Mouse (Mus musculus) olfactory bulb, adult 2 months (tissue): ENCODE measurements around the gene Utp14a. TPM values are rescaled to one million over a fixed set of nuclear protein-coding genes. Genes with fewer than 3 reads are reported as not detected.

ENCODE experiments used
- H3K27ac ChIP-seq: fragments of 200-500 bp; 2 replicates; pipeline ENCODE4 v1.5.1; 2012; ENCODE audit warnings: low read depth, low read length; ENCODE audit not compliant: insufficient read depth
- H3K4me1 ChIP-seq: fragments of 200-500 bp; 2 replicates; pipeline ENCODE4 v1.6.1; 2012; ENCODE audit warnings: low read length; ENCODE audit not compliant: control insufficient read depth, insufficient read depth
- H3K4me3 ChIP-seq: fragments of 200-500 bp; 2 replicates; pipeline ENCODE4 v1.5.1; 2012; ENCODE audit warnings: mild to moderate bottlenecking, low read depth, low read length, moderate library complexity; ENCODE audit not compliant: insufficient read depth
- CTCF ChIP-seq: fragments of 200-500 bp; IDR thresholded peaks from 2 replicates; pipeline ENCODE4 v1.5.1; 2012; ENCODE audit warnings: low read depth, mild to moderate bottlenecking, low read length, moderate library complexity; ENCODE audit not compliant: insufficient read depth
- POLR2A ChIP-seq: fragments of 200-500 bp; IDR thresholded peaks from 2 replicates; pipeline ENCODE4 v1.6.1; 2012; ENCODE audit warnings: mild to moderate bottlenecking, low read depth, low read length, moderate library complexity; ENCODE audit not compliant: insufficient read depth
- WGBS: fragments of 180-500 bp; shearing (Covaris S2); methylation state at CpG from one replicate; pipeline ENCODE4 v1.1.7; 2018; 5-methylcytosine and 5-hydroxymethylcytosine counted together
- polyA plus RNA-seq: library from polyadenylated mRNA; stranded (reverse); fragments of >200 nt; gene quantifications from 2 replicates; pipeline ENCODE4 v1.2.4, GENCODE M21; 2012; ENCODE audit warnings: low replicate concordance; ENCODE audit not compliant: missing spikeins, insufficient read depth, insufficient read length

The Utp14a gene
- polyA plus RNA-seq, 1 experiment = not detected

DNA sequence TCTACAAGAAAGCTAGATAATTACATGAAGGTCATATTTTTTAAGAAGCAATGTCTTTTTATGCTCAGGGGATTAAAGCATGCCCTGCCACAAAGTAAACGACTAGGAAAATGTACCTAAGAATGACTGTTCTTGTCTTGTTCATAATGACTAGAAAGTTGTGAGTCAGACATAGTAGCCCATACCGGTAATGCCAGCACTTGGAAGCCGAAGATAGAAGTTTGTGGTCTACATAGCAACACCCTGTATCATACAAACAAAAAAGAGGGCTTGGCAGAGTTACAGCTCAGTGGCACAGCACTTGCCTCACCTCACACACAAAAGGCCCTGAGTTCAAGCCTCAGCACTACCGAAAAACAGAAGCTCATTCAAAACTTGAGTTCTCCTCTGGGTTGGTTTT is 15.0 kb downstream of the Utp14a start:
- Histone ChIP-seq H3K4me3 (no peak overlapping the region), H3K27ac (no peak overlapping the region), H3K4me1 (no peaks in the 10 kb centered on the region)
- WGBS = 71% methylated on average over 4 of the region's 4 CpGs
- no peak for TF ChIP-seq CTCF
- no peak for TF ChIP-seq POLR2A

DNA sequence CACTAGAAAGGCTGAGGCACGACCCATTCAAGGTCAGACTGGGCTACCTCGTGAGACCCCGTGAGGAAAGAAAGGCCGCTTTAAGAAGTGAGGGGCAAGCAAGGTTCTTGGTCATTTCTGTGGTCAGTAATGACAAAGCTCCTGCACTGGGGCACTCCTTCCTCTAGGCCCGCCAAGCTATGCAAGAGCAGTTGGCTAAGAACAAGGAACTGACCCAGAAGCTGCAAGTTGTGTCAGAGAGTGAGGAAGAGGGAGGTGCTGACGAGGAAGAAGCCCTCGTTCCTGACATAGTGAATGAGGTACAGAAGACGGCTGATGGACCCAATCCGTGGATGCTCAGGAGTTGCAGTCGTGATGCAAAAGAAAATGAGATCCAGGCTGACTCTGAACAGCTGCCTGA is 18.0 kb downstream of the Utp14a start:
- TF ChIP-seq POLR2A = no peak
- TF ChIP-seq CTCF = no peak
- Histone ChIP-seq H3K4me1 (no peaks in the 10 kb centered on the region), H3K27ac (no peak overlapping the region), H3K4me3 (no peak overlapping the region)
- WGBS = 86% methylated on average over 10 of the region's 10 CpGs

DNA sequence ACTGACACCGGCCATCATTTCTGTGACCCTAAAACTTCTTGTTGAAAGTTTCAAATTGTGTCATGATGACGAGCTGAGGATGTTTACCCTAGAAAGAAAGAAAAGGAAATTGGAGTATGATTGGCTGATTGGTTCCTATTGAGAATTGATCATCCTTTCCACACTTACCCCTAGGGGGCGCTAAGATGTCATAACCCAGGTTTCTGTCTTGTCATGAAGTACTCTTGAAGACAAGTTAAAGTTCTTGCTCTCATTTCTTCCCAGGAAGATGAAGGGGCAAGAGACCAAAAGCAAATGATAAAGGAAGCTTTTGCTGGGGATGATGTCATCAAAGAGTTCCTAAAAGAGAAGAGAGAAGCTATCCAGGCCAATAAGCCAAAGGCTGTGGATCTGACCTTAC is 21.4 kb downstream of the Utp14a start:
- TF ChIP-seq CTCF (no peak), POLR2A (no peak)
- no peak overlapping the region for H3K4me3 ChIP-seq
- 37% methylated on average over 3 of the region's 3 CpGs for WGBS
- no peak overlapping the region for H3K27ac ChIP-seq
- no peaks in the 10 kb centered on the region for H3K4me1 ChIP-seq

DNA sequence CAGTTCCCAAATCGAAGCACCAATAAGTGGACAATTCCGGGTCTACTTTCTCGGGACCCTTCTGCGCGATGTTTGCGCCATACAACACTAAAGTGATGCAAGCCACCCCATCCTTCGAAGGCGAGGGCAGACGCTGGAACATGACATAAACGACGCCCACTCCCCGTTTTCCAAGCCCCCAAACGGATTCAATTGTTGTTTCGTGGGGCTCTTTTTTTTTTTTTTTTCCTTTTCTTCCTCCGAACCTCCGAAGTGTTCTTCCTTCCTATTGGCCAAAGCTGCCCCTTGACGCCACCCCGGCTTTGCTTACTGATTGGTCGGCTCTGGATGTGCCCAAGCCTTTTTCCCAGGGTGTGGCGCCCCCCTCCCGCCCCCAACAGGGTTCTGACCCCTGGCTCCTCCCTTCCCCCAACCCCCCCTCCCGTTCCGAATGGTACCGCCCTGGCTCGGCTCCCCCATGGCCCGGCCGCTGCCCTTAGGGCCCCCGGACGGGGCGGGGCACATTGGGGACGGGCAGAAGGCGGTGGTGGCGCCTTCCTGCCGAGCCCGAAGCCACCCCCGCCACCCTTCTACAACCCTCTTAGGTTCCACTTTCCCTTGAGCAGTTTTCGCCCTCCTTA is 27.8 kb downstream of the Utp14a start:
- TF ChIP-seq CTCF (no peak), POLR2A (no peak; the same call in 1 of the 2 replicates)
- H3K4me3 ChIP-seq = peak overlapping the region; percentile 87
- 20% methylated on average over 22 of the region's 37 CpGs for WGBS
- H3K4me1 ChIP-seq = no peaks in the 10 kb centered on the region
- H3K27ac ChIP-seq = peak overlapping the region; percentile 89

DNA sequence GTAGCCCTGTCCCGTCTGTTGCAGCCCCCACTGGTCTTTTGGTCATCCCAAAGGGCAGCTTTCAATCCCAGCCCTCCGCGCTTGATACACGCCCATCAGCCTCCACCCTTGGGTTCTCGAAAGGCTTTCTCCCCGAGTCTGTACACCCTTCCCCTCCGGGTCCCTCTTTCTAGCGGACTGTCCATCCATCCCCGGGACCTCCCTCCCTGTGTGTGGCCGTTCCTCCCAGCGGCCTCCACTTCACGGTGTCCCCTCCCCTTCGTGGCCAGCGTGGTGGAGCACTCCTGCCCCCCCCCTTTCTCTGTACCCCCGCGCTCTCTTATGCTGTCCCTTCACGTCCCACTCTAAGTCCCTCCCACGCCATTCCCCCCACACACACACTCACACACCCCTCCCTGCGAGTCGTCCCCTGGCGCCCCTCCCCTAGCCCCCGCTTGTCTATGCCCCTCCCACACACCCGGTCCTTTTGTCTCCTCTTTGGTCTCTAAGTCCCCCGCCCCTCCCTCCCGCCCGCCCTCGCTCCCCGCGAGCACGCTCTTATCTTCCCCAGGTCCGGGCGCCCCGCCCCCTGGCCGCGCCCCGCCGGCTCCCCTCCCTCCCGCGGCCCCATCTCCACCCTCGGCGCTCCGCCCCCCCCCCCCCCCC is 28.5 kb downstream of the Utp14a start:
- Histone ChIP-seq H3K4me3 (peak overlapping the region; percentile 87), H3K27ac (peak overlapping the region; percentile 89), H3K4me1 (no peaks in the 10 kb centered on the region)
- WGBS = 12% methylated on average over 22 of the region's 42 CpGs
- TF ChIP-seq POLR2A = no peak; the same call in 1 of the 2 replicates
- TF ChIP-seq CTCF = no peak

DNA sequence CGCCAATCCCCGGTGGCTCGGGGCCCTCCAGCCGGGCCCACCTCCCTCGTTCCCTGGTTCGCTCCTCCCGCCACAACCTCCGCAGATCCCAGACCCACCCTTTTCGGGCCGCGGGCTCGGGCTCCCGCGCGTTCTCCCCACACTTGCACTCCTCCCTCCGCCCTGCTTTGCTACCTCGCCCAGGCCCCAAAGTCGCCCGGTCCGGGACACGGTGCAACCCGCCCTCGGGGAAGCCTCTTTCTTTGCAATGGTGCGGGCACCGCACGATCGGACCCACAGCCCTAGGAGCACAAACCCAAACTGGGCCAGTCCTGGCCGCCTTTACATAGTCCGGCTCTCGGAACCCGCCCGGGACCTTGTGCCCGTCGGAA is 29.0 kb downstream of the Utp14a start:
- Histone ChIP-seq H3K4me3 (peak overlapping the region; percentile 32), H3K4me1 (no peaks in the 10 kb centered on the region), H3K27ac (no peak overlapping the region)
- TF ChIP-seq POLR2A (no peak), CTCF (no peak)
- WGBS = 18% methylated on average over 23 of the region's 34 CpGs

DNA sequence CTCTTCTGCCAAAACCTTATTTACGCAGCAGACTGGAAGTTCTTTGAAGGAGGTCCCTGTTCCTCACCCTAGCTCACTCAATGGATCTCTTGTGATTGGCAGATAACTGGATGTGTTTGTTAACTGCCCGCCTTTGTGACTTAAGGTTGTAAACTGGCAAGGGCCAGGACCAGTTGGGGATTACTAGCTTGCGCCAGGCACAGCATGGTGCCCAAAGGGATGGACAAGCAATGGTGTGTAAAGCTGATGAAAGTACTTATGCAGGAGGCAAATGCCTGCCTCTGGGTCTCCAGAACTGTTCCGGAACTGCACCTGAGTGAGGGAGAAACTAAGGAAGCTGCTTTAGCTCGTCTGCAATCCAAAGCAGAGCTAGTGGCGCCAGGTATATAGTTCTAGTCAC is 29.8 kb downstream of the Utp14a start:
- WGBS = 60% methylated on average over 6 of the region's 6 CpGs
- no peak overlapping the region for H3K27ac ChIP-seq
- no peaks in the 10 kb centered on the region for H3K4me1 ChIP-seq
- TF ChIP-seq POLR2A (no peak), CTCF (no peak)
- H3K4me3 ChIP-seq = no peak overlapping the region

DNA sequence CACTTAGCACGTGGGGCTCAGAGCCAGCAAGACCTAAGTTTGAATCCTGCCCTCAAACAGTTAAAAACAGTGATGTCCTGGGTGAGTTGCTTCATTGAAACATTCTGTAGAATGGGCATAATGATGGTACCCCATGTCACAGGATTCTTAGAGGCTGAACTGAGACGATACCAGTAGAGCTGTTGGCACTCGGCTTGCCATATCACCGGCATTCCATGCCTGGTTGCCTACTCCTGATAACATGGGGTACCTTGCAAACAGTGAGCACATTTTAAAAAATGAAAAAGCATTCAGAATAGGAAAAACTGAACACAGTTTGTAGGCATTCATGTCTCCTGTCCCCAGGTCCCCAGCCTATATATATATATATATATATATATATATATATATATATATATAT is 31.3 kb downstream of the Utp14a start:
- H3K27ac ChIP-seq = no peak overlapping the region
- TF ChIP-seq CTCF = no peak
- TF ChIP-seq POLR2A = no peak
- 85% methylated on average over 4 of the region's 4 CpGs for WGBS
- no peak overlapping the region for H3K4me3 ChIP-seq
- H3K4me1 ChIP-seq = no peaks in the 10 kb centered on the region

DNA sequence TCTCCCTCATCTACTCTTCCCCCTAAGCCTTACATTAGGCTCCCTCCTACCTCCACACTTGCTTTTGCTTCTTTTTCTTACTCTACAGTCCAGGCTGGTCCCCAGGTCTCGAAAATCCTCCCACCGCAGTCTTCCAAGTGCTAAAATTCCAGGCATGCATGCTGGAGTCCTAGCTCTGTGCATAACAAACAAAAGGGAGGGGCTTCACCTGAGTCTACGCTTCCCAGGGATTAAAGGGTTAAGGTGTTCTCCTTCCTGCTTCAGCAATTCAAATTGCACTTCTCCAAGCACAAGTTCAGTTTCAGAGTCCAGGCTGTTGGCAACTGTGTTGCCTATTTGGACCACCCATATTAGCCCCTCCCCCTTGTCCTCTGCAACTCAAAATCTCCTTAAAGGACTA is 34.8 kb downstream of the Utp14a start:
- TF ChIP-seq POLR2A (no peak), CTCF (no peak)
- WGBS = 35% methylated on average over 3 of the region's 3 CpGs
- Histone ChIP-seq H3K4me1 (no peaks in the 10 kb centered on the region), H3K4me3 (no peak overlapping the region), H3K27ac (no peak overlapping the region)
